Mouse (Mus musculus) liver, embryonic 12.5 days (tissue): ENCODE measurements at regions not wholly inside any gene's neighbourhood (a gene's known extent, or its start where the extent isn't known, plus 50 kb on each side); places are given as distances from the start of the nearest gene placed in this dataset.
"Not testable (repeated sequence)": the region's sequence is repeated elsewhere in the genome, so short reads cannot be mapped to it uniquely, and the experiment has no call there.

Experiments
- ATAC-seq: fragments of 200-750 bp; cut with Nextera tagmentation; 2 replicates; pipeline ENCODE4 v1.8.0; 2017; ENCODE audit warnings: moderate number of reproducible peaks, mild to moderate bottlenecking, moderate library complexity
- H3K27ac ChIP-seq: fragments of 300-500 bp; sonication (generic); 2 replicates; pipeline ENCODE4 v1.5.1; 2016; ENCODE audit warnings: mild to moderate bottlenecking
- H3K27me3 ChIP-seq: fragments of 300-500 bp; sonication (generic); replicated peaks from 2 replicates; pipeline ENCODE4 v1.6.1; 2016; ENCODE audit warnings: mild to moderate bottlenecking, moderate library complexity
- H3K36me3 ChIP-seq: fragments of 300-500 bp; sonication (generic); 2 replicates; pipeline ENCODE4 v1.6.1; 2016; ENCODE audit warnings: mild to moderate bottlenecking, moderate library complexity
- H3K4me1 ChIP-seq: fragments of 300-500 bp; sonication (generic); 2 replicates; pipeline ENCODE4 v1.6.1; 2016
- H3K4me2 ChIP-seq: fragments of 300-500 bp; sonication (generic); 2 replicates; pipeline ENCODE4 v1.6.1; 2016; ENCODE audit warnings: mild to moderate bottlenecking, moderate library complexity
- H3K4me3 ChIP-seq: fragments of 300-500 bp; sonication (generic); 2 replicates; pipeline ENCODE4 v1.5.1; 2016; ENCODE audit warnings: mild to moderate bottlenecking, moderate library complexity
- H3K9ac ChIP-seq: fragments of 300-500 bp; sonication (generic); 2 replicates; pipeline ENCODE4 v1.6.1; 2016; ENCODE audit warnings: mild to moderate bottlenecking, moderate library complexity
- H3K9me3 ChIP-seq: fragments of 300-500 bp; sonication (generic); replicated peaks from 2 replicates; pipeline ENCODE4 v1.6.1; 2016; ENCODE audit warnings: mild to moderate bottlenecking, moderate library complexity
- WGBS: fragments of 180-500 bp; shearing (Covaris S2); methylation state at CpG from one replicate; pipeline ENCODE4 v1.1.7; 2016; ENCODE audit not compliant: insufficient replicate concordance; 5-methylcytosine and 5-hydroxymethylcytosine counted together

GRCm38 (mm10) chr16:50792960-50793359 lies 202.0 kb upstream of the Ccdc54 start:
- H3K27me3 ChIP-seq, result no peaks in the 10 kb centered on the region
- H3K9me3 ChIP-seq, result no peaks in the 10 kb centered on the region
- H3K27ac ChIP-seq, result no peak overlapping the region
- H3K4me2 ChIP-seq, result no peak overlapping the region
- H3K4me3 ChIP-seq, result no peak overlapping the region
- no peaks in the 10 kb centered on the region for H3K4me1 ChIP-seq
- no peak for ATAC-seq
- 63% methylated on average over 2 of the region's 2 CpGs for WGBS
- no peaks in the 10 kb centered on the region for H3K36me3 ChIP-seq
- H3K9ac ChIP-seq, result no peak overlapping the region

DNA sequence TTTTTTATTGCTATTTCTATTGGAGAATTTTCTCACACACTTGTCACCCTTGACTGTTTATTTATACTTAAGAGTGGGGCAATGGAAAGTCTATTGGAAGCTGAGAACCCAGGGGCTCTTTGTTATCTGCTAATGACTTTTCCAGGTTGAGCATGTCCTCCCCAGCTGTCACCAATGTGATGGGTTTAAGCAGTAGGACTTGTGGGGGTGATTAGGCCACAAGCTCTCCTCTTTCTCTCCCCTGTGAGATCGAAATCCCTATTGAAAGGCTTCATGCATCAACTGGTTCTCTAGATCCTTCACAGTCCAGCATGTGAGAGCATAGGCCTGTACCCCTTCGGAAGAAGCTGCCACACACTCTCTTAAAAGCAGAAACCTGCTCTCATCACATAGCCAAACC lies 201.6 kb upstream of the Ccdc54 start:
- 56% methylated on average over 2 of the region's 2 CpGs for WGBS
- Histone ChIP-seq H3K4me1 (no peaks in the 10 kb centered on the region), H3K4me2 (no peak overlapping the region), H3K9me3 (no peaks in the 10 kb centered on the region), H3K4me3 (no peak overlapping the region), H3K9ac (no peak overlapping the region), H3K27me3 (no peaks in the 10 kb centered on the region), H3K36me3 (no peaks in the 10 kb centered on the region), H3K27ac (no peak overlapping the region)
- ATAC-seq, result no peak

DNA sequence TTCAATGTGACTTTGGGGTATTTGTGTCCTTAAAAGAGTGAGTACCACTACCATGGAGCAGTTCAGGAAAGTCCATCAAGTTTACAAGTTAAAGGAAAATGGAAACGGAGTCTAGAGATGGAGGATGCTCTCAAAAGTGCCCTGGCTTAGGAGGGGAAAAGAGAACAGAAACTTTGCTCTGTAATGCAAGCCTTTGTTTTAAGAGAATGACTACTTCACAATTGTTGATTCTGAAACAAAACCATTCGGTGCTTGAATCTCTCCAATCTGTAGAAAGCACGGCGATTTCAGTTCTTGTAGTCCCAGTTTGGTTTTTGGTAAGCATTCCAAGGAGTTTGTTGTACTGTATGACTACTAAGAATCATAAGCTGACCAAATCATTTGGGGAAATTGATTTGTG lies 197.7 kb upstream of the Ccdc54 start:
- WGBS, result 78% methylated on average over 4 of the region's 4 CpGs
- H3K27me3 ChIP-seq, result no peaks in the 10 kb centered on the region
- H3K9ac ChIP-seq, result no peak overlapping the region
- no peak for ATAC-seq
- no peak overlapping the region for H3K27ac ChIP-seq
- no peaks in the 10 kb centered on the region for H3K4me1 ChIP-seq
- no peak overlapping the region for H3K4me2 ChIP-seq
- H3K9me3 ChIP-seq, result no peaks in the 10 kb centered on the region
- no peaks in the 10 kb centered on the region for H3K36me3 ChIP-seq
- no peak overlapping the region for H3K4me3 ChIP-seq

DNA sequence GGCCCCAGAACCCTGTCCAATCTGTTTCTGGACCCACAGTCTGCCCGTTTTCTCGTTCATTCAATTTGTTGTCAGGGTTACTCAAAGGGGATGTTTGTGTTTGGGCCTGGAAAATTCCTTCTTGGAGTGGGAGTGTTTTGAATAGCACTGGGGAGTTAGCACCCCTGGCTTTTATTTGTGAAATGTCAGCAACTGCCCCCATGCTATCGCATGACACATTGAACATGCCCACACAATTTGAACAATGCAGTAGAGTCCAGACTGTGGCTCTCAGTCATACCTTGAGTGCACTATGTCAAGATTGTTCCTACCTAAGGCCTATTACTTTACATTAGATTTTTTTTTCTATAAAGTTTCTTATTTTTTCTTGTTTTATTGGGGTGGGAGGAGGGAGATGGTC lies 195.2 kb upstream of the Ccdc54 start:
- 71% methylated on average over 3 of the region's 3 CpGs for WGBS
- Histone ChIP-seq H3K4me1 (no peaks in the 10 kb centered on the region), H3K9me3 (no peaks in the 10 kb centered on the region), H3K36me3 (no peaks in the 10 kb centered on the region), H3K4me2 (no peak overlapping the region), H3K9ac (no peak overlapping the region), H3K4me3 (no peak overlapping the region), H3K27ac (no peak overlapping the region), H3K27me3 (no peaks in the 10 kb centered on the region)
- no peak for ATAC-seq

DNA sequence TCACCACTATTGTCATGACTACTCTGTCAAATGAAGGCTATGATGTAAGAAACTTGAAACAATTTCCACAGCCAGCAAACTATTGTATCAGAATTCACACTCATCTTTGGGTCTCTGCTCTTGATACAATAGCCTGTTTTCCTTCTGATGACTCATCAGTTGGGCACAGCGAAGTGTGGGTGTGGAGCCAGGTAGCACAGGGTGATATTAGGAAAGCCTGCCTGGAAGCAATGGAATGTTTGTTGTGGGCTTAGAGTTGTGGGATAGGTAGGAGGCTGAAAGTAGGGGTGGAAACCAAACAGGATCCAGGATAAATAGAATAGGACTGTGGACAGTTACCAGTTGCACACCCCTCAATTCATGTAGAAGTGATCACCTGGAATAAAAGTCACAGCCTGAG lies 194.4 kb upstream of the Ccdc54 start:
- no peak overlapping the region for H3K27ac ChIP-seq
- H3K27me3 ChIP-seq, result no peaks in the 10 kb centered on the region
- H3K36me3 ChIP-seq, result no peaks in the 10 kb centered on the region
- WGBS, result 45% methylated on average over 1 of the region's 1 CpGs
- no peak overlapping the region for H3K9ac ChIP-seq
- no peak overlapping the region for H3K4me3 ChIP-seq
- ATAC-seq, result no peak
- H3K4me2 ChIP-seq, result no peak overlapping the region
- no peaks in the 10 kb centered on the region for H3K9me3 ChIP-seq
- H3K4me1 ChIP-seq, result no peaks in the 10 kb centered on the region

GRCm38 (mm10) chr16:50784651-50785228 lies 193.8 kb upstream of the Ccdc54 start:
- ATAC-seq, result no peak
- Histone ChIP-seq H3K4me1 (no peaks in the 10 kb centered on the region), H3K9me3 (no peaks in the 10 kb centered on the region), H3K27me3 (no peaks in the 10 kb centered on the region), H3K9ac (no peak overlapping the region), H3K36me3 (no peaks in the 10 kb centered on the region), H3K27ac (no peak overlapping the region), H3K4me2 (no peak overlapping the region), H3K4me3 (no peak overlapping the region)
- 71% methylated on average over 3 of the region's 3 CpGs for WGBS

DNA sequence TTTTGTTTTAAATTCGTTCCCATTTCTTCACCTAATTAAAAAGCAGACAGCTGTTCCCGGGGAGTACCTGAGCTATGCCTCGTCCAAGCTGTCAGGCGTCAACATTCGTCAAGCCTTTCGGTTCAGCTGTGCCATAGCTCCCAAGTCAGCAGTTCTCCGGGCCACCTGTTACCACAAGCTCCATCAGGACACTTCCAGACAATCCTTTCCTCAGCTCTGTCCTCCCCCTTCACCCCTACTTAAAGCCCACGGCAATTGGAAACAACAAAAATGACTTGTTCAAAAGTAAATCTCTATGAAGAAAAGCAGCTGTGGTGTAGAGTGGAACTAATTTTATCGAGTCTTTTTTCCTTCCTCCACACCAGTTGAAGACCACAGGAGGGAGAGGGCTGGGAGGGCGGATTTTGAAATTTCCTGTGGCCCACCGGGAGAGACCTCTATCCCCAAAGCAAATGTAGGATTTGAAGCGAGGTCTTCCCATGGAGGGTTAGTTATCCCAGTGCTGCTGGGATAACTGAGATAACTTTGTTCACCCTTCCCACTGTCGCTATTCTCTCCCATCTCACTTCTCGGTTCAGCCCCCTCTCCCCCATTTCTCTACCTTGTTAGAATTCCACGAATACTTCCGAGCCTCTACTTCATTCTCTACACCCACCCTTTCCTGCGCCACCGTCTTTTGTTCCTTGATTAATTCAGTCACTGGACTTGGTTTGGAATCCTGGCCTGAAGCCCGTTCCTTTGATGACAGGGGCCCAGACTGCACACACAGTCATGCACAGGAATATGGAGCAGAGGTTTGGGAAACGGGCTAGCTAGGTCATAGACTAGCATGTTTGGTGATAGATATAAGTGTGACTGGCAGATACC lies 193.1 kb upstream of the Ccdc54 start:
- H3K27ac ChIP-seq, result no peak overlapping the region
- no peaks in the 10 kb centered on the region for H3K27me3 ChIP-seq
- H3K4me2 ChIP-seq, result no peak overlapping the region
- no peak for ATAC-seq
- no peaks in the 10 kb centered on the region for H3K9me3 ChIP-seq
- no peaks in the 10 kb centered on the region for H3K4me1 ChIP-seq
- no peak overlapping the region for H3K9ac ChIP-seq
- H3K36me3 ChIP-seq, result no peaks in the 10 kb centered on the region
- WGBS, result 49% methylated on average over 20 of the region's 20 CpGs
- no peak overlapping the region for H3K4me3 ChIP-seq

GRCm38 (mm10) chr16:50783240-50783639 lies 192.3 kb upstream of the Ccdc54 start:
- no peaks in the 10 kb centered on the region for H3K36me3 ChIP-seq
- ATAC-seq, result no peak
- WGBS, result 55% methylated on average over 6 of the region's 6 CpGs
- no peaks in the 10 kb centered on the region for H3K27me3 ChIP-seq
- no peak overlapping the region for H3K27ac ChIP-seq
- H3K4me1 ChIP-seq, result no peaks in the 10 kb centered on the region
- no peak overlapping the region for H3K4me3 ChIP-seq
- H3K9me3 ChIP-seq, result no peaks in the 10 kb centered on the region
- H3K4me2 ChIP-seq, result no peak overlapping the region
- H3K9ac ChIP-seq, result no peak overlapping the region

- H3K9me3 ChIP-seq, result no peaks in the 10 kb centered on the region
- no peak overlapping the region for H3K9ac ChIP-seq
- H3K36me3 ChIP-seq, result no peaks in the 10 kb centered on the region
- no peaks in the 10 kb centered on the region for H3K27me3 ChIP-seq
- no peak for ATAC-seq
- no peak overlapping the region for H3K27ac ChIP-seq
- 36% methylated on average over 6 of the region's 6 CpGs for WGBS
- no peaks in the 10 kb centered on the region for H3K4me1 ChIP-seq
- no peak overlapping the region for H3K4me2 ChIP-seq
- no peak overlapping the region for H3K4me3 ChIP-seq
Measured at GRCm38 (mm10) chr16:50779030-50779784, 188.3 kb upstream of the Ccdc54 start.

- H3K27ac ChIP-seq, H3K36me3 ChIP-seq, ATAC-seq, H3K9me3 ChIP-seq, H3K27me3 ChIP-seq, H3K9ac ChIP-seq, H3K4me1 ChIP-seq, H3K4me2 ChIP-seq, H3K4me3 ChIP-seq: not testable (repeated sequence)
- 84% methylated on average over 12 of the region's 12 CpGs for WGBS
Measured at GRCm38 (mm10) chr16:50774699-50775098, 183.7 kb upstream of the Ccdc54 start.

DNA sequence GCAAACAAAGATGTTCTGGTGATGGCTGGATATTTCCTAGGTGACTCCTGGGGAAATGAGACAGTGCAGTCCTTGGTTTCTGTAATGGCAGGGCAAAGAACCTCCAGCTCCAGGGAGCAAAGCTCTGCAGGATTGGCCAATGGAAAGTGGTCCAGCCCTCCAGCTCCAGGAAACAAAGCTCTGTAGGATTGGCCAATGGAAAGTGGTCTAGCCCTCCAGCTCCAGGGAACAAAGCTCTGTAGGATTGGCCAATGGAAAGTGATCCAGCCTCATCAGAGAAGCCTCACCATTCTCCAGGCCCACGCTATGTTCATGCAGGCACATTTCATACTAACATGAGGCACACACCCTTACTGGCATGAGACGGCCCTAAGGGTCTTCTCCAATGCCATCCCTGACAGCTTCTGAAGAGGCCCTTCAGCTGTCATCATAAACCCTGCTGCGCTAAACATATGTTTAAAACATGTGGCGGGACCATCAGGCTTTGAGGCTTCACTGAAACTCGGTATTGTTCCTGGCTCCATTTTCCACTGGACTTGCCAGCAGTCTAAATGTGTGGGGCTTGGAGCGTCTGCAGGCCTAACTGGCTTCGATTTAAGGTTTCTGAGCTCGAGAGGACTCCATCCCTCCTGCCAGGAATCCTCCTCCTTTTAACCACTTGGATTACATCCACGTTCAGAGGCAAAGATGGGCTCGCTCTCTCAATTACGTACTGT lies 175.3 kb upstream of the Ccdc54 start:
- Histone ChIP-seq H3K4me1 (no peaks in the 10 kb centered on the region), H3K4me2 (no peak overlapping the region), H3K27me3 (no peaks in the 10 kb centered on the region; the same call in 1 of the 2 replicates), H3K9ac (no peak overlapping the region), H3K4me3 (no peak overlapping the region), H3K9me3 (no peaks in the 10 kb centered on the region), H3K27ac (no peak overlapping the region), H3K36me3 (no peaks in the 10 kb centered on the region)
- 69% methylated on average over 11 of the region's 11 CpGs for WGBS
- no peak for ATAC-seq

- no peak overlapping the region for H3K27ac ChIP-seq
- no peak for ATAC-seq
- 66% methylated on average over 3 of the region's 3 CpGs for WGBS
- H3K27me3 ChIP-seq, result no peaks in the 10 kb centered on the region; the same call in 1 of the 2 replicates
- H3K4me1 ChIP-seq, result no peaks in the 10 kb centered on the region
- no peak overlapping the region for H3K9ac ChIP-seq
- no peak overlapping the region for H3K4me2 ChIP-seq
- no peaks in the 10 kb centered on the region for H3K9me3 ChIP-seq
- no peaks in the 10 kb centered on the region for H3K36me3 ChIP-seq
- H3K4me3 ChIP-seq, result no peak overlapping the region
Measured at GRCm38 (mm10) chr16:50762096-50762495, 171.1 kb upstream of the Ccdc54 start.
